Mouse (Mus musculus) adipocyte (in vitro differentiated cells): ENCODE results near the gene Josd2.

ENCODE experiments used
- DNase-seq: peaks from one replicate; pipeline ENCODE4 v3.0.0-alpha.2; 2016; ENCODE audit warnings: low spot score

The Josd2 gene

DNA sequence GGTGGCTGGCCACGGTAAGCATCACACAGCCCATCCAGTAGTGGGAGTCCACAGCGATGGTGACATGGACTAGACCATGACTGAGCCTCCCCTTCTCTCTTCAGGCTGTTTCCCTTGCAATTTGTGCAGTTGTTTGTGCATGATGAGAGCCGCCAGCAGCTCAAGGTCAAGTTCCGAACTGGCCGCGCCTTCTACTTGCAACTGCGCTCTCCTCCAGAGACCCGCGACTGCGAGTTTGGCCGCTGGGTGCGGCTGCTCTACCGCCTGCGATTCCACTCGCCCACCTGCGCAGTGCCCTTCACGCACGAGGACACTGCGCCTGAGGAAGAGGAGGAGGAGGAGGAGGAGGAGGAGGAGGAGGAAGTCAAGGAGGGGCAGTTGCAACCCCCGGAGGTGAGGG lies 32.3 kb downstream of the Josd2 start:
- DNase-seq: no peak

DNA sequence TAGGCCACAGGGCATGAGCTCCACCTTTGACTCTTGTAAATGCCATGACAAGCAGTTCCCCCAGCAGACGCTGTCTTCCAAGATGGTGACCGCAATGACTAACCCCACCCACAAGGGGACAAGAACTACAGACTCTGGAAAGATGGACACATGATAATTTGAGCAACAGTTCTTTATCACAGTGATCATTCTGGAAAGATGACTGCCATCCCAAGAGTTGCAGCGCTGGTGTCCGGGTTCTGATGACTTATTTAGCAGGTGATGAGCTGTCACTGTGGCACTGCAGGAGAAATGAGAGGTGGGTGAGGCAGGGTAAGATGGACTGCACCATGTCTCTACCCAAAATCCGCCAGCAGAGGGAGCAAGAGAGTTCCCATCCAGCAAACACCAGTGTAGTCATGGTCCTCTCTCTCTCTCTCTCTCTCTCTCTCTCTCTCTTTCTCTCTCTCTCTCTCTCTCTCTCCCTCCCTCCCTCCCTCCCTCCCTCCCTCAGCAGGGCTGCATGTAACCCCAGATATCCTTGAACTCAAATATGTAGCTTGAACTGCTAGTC lies 33.9 kb downstream of the Josd2 start:
- peak; percentile 70 for DNase-seq

DNA sequence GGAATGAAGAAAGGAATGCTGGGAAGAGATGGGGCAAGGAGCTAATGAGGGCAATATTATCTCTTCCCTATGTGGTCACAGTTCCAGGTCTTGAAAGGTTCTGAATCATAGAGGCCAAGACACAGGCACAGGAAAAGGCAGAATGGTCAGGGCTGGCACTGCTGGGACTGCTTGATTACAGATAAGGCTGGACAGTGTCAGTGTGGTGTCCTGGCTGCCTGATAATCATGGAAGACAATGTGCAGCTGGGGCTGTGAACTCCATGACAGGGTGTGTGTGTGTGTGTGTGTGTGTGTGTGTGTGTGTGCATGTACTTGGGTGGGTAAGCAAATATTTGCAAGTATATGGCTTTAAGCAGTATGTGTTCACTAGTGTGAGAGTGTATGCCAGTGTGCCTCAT lies 39.7 kb downstream of the Josd2 start:
- no peak for DNase-seq

DNA sequence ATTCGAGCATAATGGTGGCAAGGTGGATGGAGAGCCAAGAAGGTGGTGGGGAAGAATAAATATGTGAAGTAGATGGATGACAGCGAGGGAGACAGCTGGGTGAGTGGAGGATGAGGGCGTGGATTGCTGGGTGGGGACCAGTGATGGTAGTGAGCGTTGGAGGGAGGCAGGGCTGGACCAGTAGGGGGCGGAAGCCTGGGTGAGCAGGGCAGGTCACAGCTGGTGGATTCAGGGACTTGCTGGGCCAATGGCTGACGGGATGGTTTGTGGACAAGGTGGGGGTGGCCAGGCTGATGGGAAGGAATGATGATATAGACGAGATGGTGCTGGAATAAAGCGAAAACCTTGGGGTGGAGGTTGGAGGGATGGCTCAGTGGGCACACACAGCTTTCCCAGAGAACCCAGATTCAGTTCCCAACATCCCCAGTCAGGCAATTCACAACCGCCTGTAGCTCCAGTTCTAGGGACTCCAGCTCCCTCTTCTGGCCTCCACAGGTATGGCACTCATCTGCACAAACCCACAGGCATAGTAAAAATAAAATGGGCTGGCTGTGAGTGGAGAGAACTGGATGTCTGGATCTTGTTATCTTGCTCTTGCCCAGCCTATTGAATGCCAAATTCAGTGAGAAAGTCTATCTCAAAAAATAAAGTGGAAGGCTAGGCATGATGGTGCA lies 51.6 kb downstream of the Josd2 start:
- DNase-seq: no peak

DNA sequence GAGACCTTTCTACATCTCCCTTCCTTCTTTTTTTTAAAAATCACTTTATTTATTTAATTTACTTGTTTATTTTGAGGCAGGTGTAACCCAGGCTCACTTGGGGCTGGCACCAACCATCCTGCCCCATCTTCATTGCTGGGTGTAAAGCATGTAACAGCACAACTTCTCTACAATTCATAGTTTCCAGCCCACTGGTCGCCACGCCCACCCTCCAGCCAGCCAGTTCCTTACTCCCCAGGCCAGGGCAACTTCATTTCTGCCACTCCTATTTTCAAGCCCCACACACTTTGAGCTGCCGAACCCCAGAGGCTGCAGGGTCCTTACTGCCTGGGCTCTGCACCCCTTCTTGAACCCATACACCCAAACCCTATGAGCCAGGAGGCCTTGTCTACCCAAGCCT lies 53.2 kb downstream of the Josd2 start:
- DNase-seq: no peak
